Mouse (Mus musculus): ENCODE measurements at regions not wholly inside any gene's neighbourhood (a gene's known extent, or its start where the extent isn't known, plus 50 kb on each side); places are given as distances from the start of the nearest gene placed in this dataset.

DNA sequence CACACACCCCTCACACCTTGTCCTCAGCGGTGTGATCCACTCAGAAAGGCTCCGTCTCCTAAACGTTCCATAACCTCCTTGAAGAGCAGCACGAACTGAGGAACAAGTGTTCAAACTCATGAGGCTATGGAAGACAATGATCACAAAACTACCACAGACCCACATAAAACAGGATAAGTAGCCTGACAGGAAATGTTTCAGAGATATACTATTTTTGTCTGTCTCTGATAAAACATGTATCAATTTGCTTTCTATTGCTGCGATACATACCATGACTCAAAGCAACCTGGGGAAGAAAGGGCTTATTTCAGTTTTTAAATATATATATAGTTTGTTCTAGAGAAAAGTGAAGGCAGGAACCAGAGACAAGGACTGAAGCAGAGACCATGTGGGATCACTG lies 3371.7 kb upstream of the Gm7489 start:
- no peaks in the 10 kb centered on the region for H3K27me3 ChIP-seq (replicated peaks; ENCODE audit: control insufficient read depth, insufficient read depth, low read length)
- H3K27ac ChIP-seq (ENCODE audit: low read depth, low read length), result no peak overlapping the region
- H3K36me3 ChIP-seq (ENCODE audit: control insufficient read depth, insufficient read depth, low read length), result no peaks in the 10 kb centered on the region
- no peak overlapping the region for H3K4me2 ChIP-seq (ENCODE audit: low read length)
- WGBS, result 93% methylated on average over 5 of the region's 5 CpGs
- H3K4me3 ChIP-seq (ENCODE audit: low read depth, low read length), result no peak overlapping the region
- no peaks in the 10 kb centered on the region for H3K4me1 ChIP-seq (ENCODE audit: control insufficient read depth, insufficient read depth, low read length)
- DNase-seq (ENCODE audit: low spot score) (no peak), ATAC-seq (no peak)
- H3K9me3 ChIP-seq (replicated peaks; ENCODE audit: control insufficient read depth, low read length), result no peaks in the 10 kb centered on the region
- H3K9ac ChIP-seq (ENCODE audit: low read length), result no peak overlapping the region

GRCm38 (mm10) chr15:50524841-50525240 lies 3359.9 kb upstream of the Gm7489 start:
- H3K4me3 ChIP-seq (ENCODE audit: low read depth, low read length), result no peak overlapping the region
- DNase-seq (ENCODE audit: low spot score), result no peak
- H3K27ac ChIP-seq (ENCODE audit: low read depth, low read length), result no peak overlapping the region
- no peaks in the 10 kb centered on the region for H3K9me3 ChIP-seq (replicated peaks; ENCODE audit: control insufficient read depth, low read length)
- no peaks in the 10 kb centered on the region for H3K27me3 ChIP-seq (replicated peaks; ENCODE audit: control insufficient read depth, insufficient read depth, low read length)
- no peak overlapping the region for H3K4me2 ChIP-seq (ENCODE audit: low read length)
- no peaks in the 10 kb centered on the region for H3K36me3 ChIP-seq (ENCODE audit: control insufficient read depth, insufficient read depth, low read length)
- WGBS, result 87% methylated on average over 2 of the region's 2 CpGs
- H3K4me1 ChIP-seq (ENCODE audit: control insufficient read depth, insufficient read depth, low read length), result no peaks in the 10 kb centered on the region
- no peak overlapping the region for H3K9ac ChIP-seq (ENCODE audit: low read length)
- ATAC-seq, result no peak

DNA sequence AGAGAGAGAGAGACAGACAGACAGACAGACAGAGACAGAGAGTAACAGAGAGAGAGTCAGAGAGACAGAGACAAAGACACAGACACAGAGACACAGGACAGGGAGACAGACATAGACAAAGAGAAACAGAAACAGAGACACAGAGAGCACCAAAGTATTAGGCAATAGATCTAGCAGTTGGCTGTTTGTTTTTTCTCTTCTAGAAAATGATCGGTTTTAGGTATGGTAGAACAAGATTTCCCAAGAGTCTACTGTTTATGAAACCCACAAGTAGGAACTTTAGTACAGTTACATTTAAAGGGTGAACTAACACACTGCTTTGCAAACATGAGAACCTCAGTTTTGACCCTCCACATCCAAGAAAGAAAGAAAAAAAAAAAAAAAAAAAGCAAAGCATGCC lies 3350.2 kb upstream of the Gm7489 start:
- Histone ChIP-seq H3K27ac (ENCODE audit: low read depth, low read length) (no peak overlapping the region), H3K4me1 (ENCODE audit: control insufficient read depth, insufficient read depth, low read length) (no peaks in the 10 kb centered on the region), H3K27me3 (replicated peaks; ENCODE audit: control insufficient read depth, insufficient read depth, low read length) (no peaks in the 10 kb centered on the region), H3K9ac (ENCODE audit: low read length) (no peak overlapping the region), H3K4me2 (ENCODE audit: low read length) (no peak overlapping the region), H3K4me3 (ENCODE audit: low read depth, low read length) (no peak overlapping the region), H3K36me3 (ENCODE audit: control insufficient read depth, insufficient read depth, low read length) (no peaks in the 10 kb centered on the region), H3K9me3 (replicated peaks; ENCODE audit: control insufficient read depth, low read length) (no peaks in the 10 kb centered on the region)
- DNase-seq (ENCODE audit: low spot score), result no peak
- WGBS, result 90% methylated on average over 1 of the region's 1 CpGs
- ATAC-seq, result no peak

GRCm38 (mm10) chr15:50563611-50564010 lies 3321.1 kb upstream of the Gm7489 start:
- no peaks in the 10 kb centered on the region for H3K9me3 ChIP-seq (replicated peaks; ENCODE audit: control insufficient read depth, low read length)
- no peaks in the 10 kb centered on the region for H3K36me3 ChIP-seq (ENCODE audit: control insufficient read depth, insufficient read depth, low read length)
- no peak for ATAC-seq
- no peak overlapping the region for H3K4me3 ChIP-seq (ENCODE audit: low read depth, low read length)
- no peaks in the 10 kb centered on the region for H3K4me1 ChIP-seq (ENCODE audit: control insufficient read depth, insufficient read depth, low read length)
- H3K9ac ChIP-seq (ENCODE audit: low read length), result no peak overlapping the region
- H3K27ac ChIP-seq (ENCODE audit: low read depth, low read length), result no peak overlapping the region
- 79% methylated on average over 3 of the region's 3 CpGs for WGBS
- DNase-seq (ENCODE audit: low spot score), result no peak
- H3K27me3 ChIP-seq (replicated peaks; ENCODE audit: control insufficient read depth, insufficient read depth, low read length), result no peaks in the 10 kb centered on the region
- no peak overlapping the region for H3K4me2 ChIP-seq (ENCODE audit: low read length)

- H3K36me3 ChIP-seq (ENCODE audit: control insufficient read depth, insufficient read depth, low read length), result no peaks in the 10 kb centered on the region
- no peaks in the 10 kb centered on the region for H3K27me3 ChIP-seq (replicated peaks; ENCODE audit: control insufficient read depth, insufficient read depth, low read length)
- no peak for ATAC-seq
- no peak for DNase-seq (ENCODE audit: low spot score)
- no peak overlapping the region for H3K4me3 ChIP-seq (ENCODE audit: low read depth, low read length)
- H3K4me2 ChIP-seq (ENCODE audit: low read length), result no peak overlapping the region
- no peak overlapping the region for H3K9ac ChIP-seq (ENCODE audit: low read length)
- 95% methylated on average over 5 of the region's 5 CpGs for WGBS
- 0 out of 2 replicates have a peak, but pooled peaks cover 11% of the 10 kb centered on the region for H3K9me3 ChIP-seq (replicated peaks; ENCODE audit: control insufficient read depth, low read length)
- no peak overlapping the region for H3K27ac ChIP-seq (ENCODE audit: low read depth, low read length)
- no peaks in the 10 kb centered on the region for H3K4me1 ChIP-seq (ENCODE audit: control insufficient read depth, insufficient read depth, low read length)
These were observed 3303.9 kb upstream of the Gm7489 start for GRCm38 (mm10) chr15:50580811-50581210.

GRCm38 (mm10) chr15:50583951-50584350 lies 3300.8 kb upstream of the Gm7489 start:
- H3K9ac ChIP-seq (ENCODE audit: low read length), result no peak overlapping the region
- no peak for ATAC-seq
- peak; percentile 49 for DNase-seq (ENCODE audit: low spot score)

DNA sequence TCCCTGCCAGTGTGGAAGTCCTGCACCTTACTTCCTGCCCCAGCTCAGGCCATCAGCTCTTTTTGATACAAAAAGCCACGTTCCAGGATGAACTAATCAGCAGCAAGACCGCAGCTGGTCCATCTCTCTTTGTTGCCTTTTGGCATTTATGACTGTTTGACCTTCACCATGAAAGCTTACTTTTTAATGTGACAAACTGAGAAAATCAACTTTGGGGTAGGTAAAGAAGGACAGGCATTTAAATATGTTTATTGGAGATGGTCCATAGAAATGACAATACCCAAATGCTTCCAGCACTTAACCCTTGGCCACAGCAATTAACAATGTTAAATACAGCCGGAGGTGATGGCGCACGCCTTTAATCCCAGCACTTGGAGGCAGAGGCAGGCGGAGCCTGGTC lies 3299.2 kb upstream of the Gm7489 start:
- Histone ChIP-seq H3K4me2 (ENCODE audit: low read length) (no peak overlapping the region), H3K4me3 (ENCODE audit: low read depth, low read length) (no peak overlapping the region), H3K36me3 (ENCODE audit: control insufficient read depth, insufficient read depth, low read length) (no peaks in the 10 kb centered on the region), H3K27me3 (replicated peaks; ENCODE audit: control insufficient read depth, insufficient read depth, low read length) (no peaks in the 10 kb centered on the region), H3K9me3 (replicated peaks; ENCODE audit: control insufficient read depth, low read length) (0 out of 2 replicates have a peak, but pooled peaks cover 4% of the 10 kb centered on the region), H3K27ac (ENCODE audit: low read depth, low read length) (no peak overlapping the region), H3K9ac (ENCODE audit: low read length) (no peak overlapping the region), H3K4me1 (ENCODE audit: control insufficient read depth, insufficient read depth, low read length) (no peaks in the 10 kb centered on the region)
- 84% methylated on average over 6 of the region's 6 CpGs for WGBS
- ATAC-seq (no peak), DNase-seq (ENCODE audit: low spot score) (no peak)

More at GRCm38 (mm10) chr15:50583951-50584350, 3300.8 kb upstream of the Gm7489 start:
- no peak overlapping the region for H3K27ac ChIP-seq (ENCODE audit: low read depth, low read length)
- H3K9me3 ChIP-seq (replicated peaks; ENCODE audit: control insufficient read depth, low read length), result 0 out of 2 replicates have a peak, but pooled peaks cover 11% of the 10 kb centered on the region
- H3K4me1 ChIP-seq (ENCODE audit: control insufficient read depth, insufficient read depth, low read length), result no peaks in the 10 kb centered on the region
- H3K36me3 ChIP-seq (ENCODE audit: control insufficient read depth, insufficient read depth, low read length), result no peaks in the 10 kb centered on the region
- H3K27me3 ChIP-seq (replicated peaks; ENCODE audit: control insufficient read depth, insufficient read depth, low read length), result no peaks in the 10 kb centered on the region
- no peak overlapping the region for H3K4me2 ChIP-seq (ENCODE audit: low read length)
- H3K4me3 ChIP-seq (ENCODE audit: low read depth, low read length), result no peak overlapping the region
